Mouse (Mus musculus): ENCODE data around the gene Cntn4.

The Cntn4 gene

DNA sequence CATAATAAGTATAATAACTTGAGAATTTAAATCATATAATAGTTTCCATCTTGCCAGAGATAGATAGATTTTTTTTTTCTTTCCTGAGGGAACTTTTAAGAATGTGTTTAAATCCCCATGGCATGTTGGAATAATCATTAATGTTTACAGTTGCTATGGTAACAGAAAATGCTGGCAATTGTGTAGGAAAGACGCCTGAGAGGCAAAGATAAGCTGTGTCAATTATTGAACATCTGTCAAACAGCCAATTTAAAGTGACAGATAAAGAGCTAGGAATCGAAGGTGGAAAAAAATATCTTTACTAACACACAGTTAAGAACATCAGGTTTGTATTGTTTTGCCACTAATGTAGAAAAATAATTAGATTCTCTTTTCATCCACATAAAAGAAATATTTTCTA lies 788.3 kb downstream of the Cntn4 start:
- DNase-seq (ENCODE audit: low spot score) = no peak

- DNase-seq (ENCODE audit: low spot score) = no peak
Observed at GRCm38 (mm10) chr6:106466267-106467029, 789.0 kb downstream of the Cntn4 start.

- no peak for DNase-seq (ENCODE audit: low spot score)
Observed at GRCm38 (mm10) chr6:106471840-106472608, 794.6 kb downstream of the Cntn4 start.

DNA sequence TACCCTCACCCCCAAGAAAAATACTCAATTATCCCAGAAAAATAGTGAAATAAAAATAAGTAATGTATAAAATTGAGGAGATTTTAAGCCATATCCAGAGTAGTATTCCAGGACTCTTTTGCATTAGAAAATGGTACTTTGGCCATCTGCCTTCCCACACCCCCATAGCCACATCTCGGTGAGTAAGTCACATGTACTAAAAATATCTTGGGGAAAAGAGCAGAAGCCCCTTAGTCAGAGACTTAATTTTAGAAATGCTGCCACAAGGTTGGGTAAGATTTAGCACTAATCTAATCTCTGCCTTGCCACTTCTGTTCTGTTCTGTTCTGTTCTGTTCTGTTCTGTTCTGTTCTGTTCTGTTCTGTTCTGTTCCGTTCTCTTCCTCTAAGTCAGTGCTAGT lies 796.4 kb downstream of the Cntn4 start:
- DNase-seq (ENCODE audit: low spot score) = no peak

DNA sequence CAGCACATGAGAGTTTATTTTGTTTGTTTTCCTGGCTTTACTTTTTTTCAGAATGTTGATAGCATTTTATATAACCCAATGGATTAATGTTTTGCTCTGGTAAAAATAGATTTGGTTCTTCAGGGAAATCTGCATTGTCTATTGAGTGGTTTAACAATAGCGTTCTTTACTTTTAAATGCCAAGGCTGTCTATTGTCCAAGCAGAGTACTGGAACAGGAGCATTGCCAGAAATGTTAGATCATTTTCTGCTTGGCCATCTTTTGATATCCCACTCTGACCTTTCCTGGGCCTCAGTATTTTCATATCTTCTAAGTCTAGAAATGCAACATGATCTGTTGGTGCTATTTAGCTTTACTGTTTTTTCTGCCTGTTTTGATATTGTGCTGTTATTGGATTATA lies 804.1 kb downstream of the Cntn4 start:
- DNase-seq (ENCODE audit: low spot score) = no peak

- no peak for DNase-seq (ENCODE audit: low spot score)
Observed at GRCm38 (mm10) chr6:106496303-106496702, 818.8 kb downstream of the Cntn4 start.

DNA sequence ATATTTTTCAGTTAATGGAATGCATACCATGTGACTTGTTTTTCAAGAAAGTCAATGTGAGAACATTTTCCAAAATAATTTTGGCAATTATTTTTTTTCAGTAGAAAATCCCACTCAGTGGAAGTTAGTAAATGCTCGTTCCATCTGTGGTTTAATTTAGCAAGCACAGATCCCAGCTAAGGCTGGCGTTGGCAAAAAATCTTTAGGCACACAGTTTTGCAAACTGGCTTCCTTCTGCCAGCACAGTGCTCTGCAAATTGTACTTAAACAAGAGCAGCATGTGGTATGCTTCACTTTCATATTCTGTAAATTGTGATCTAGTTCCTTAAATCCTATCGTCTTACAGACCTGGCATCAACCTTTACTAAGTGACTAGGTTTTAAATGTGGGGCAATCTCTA lies 821.7 kb downstream of the Cntn4 start:
- no peak for DNase-seq (ENCODE audit: low spot score)

DNA sequence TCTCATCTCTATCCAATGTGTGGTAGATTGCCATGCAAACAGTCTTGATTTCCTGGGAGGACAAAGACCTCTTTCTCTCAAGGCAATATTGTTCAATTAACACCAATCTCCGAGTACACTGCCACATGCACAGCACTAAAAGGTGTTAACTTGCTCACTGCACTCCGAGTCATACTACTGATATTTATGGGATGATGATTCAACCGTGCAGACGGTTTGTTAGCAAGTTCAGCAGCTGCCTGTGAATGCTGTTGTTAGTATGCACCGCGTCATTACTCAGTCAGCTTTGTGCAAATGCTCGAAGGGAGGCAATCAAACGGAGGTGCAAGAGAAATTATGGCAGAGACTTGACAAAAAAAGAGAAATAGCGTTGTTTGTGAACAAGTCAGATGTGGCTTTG lies 826.5 kb downstream of the Cntn4 start:
- no peak for DNase-seq (ENCODE audit: low spot score)

DNA sequence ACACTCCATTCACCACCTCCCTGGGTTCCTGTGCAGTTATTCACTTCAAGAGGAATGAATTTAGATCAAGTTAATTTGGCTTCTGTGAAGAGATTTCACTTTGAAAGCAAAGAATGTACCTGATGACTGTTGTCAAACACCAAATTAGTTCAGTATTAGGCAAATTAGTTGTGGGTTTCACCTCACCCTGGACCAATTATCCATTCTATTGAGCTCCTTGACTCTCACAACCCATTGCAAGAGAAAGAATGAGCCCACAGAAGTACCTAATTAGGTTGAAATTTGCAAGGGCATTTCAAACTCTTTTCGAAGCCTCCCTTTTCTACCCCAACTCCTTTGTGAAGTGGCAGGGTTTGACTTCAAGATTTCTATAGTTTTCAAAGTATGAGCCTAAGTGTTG lies 842.9 kb downstream of the Cntn4 start:
- no peak for DNase-seq (ENCODE audit: low spot score)

GRCm38 (mm10) chr6:106543500-106543899 lies 866.0 kb downstream of the Cntn4 start:
- DNase-seq (ENCODE audit: low spot score) = no peak

DNA sequence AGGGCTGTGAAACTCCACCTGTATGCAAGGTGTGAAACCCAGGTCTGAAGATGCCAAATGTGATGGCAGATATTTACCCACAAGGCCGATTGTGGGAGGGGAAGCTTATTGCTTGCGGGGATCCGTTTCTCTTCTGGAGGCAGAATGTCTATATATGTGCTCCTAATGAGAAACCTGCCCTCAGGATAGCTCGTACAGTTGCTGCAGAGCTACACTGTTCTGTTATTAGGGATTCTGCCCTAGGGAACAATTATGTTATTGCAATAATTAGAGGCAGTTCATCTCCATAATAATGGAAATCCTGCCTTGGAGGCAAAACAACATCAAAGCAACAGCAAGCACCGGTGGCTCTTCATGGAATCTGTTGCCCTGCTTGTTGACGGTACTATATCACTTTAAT lies 884.2 kb downstream of the Cntn4 start:
- DNase-seq (ENCODE audit: low spot score) = no peak

- no peak for DNase-seq (ENCODE audit: low spot score)
Observed at GRCm38 (mm10) chr6:106565316-106565715, 887.9 kb downstream of the Cntn4 start.

DNA sequence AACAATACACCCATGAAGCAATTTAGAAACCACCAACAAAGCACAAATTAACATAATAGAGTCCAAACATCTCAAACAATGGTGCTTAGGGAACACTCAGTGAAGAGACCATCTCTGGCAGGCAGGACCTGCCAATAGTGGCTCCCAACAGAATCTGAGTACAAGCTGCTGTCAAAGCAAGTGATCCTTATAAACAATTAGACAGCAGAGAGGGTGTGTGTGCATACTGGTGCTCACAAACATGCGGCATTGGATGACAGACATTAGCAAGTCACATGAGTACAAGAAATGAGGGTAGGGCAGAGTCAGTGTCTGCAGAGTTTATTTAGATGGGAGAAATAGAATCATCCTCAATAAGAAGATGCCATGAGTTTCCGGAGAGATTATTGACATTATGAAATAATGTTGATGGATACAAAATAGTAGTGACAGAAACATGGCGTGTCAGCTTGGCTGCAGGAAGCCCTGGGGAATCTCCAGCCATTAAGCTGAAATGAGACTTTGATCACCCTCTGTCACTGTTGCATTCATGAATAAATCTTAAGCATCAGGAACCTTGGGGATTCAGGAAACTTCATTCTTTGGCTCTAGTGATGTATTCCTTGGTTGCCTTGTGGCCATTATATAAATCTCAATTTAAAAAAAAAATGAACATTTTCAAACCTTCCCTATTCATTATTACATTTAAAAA lies 888.5 kb downstream of the Cntn4 start:
- DNase-seq (ENCODE audit: low spot score) = no peak

DNA sequence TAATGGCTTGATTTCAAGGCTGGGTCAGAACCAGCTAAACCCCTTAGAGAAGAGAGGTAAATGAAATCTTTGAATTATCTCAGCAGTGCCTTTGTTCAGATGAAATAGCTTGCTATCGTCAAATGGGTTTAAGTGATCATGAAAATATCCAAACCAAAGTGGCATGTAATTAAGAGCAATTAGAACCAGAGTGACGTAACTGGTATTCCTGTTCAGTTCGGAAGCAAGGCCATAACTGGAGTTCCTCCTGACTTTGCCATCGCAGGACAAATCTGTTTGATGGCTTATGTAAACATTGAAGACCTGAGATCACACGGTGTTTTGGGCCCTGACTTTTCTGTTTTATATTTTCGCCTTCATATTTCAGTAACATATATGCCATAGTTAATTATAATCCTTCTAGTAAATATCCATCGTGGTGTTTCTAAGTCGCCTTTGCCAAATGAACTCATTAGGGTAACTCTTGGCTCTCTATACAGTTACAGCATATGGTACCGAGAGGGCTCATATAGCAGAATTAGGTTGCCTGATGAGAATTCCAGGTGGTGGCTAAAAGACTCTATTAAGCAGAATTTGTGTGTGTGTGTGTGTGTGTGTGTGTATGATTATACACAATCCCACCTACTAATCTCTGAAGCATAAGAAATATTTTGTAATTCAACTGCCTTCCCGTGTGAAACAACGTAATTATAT lies 889.6 kb downstream of the Cntn4 start:
- no peak for DNase-seq (ENCODE audit: low spot score)

DNA sequence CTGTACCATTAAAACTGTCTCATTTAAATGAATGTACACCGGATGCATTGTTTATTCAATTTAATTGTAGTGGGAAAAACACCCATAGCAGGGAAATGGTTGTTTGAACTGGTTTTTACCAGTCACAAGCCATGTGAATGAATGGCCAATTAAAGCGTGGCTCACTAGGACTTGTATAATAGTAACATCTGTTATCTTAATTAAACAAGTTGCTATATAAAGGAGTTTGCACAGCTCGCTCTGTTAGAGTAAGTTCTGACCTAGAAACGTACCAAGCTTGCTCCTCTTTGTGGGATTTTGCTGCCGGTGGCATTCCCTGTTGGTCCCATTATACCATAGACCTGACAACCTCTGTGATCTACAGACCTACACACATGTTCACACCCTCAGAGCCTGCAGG lies 902.7 kb downstream of the Cntn4 start:
- no peak for DNase-seq (ENCODE audit: low spot score)

DNA sequence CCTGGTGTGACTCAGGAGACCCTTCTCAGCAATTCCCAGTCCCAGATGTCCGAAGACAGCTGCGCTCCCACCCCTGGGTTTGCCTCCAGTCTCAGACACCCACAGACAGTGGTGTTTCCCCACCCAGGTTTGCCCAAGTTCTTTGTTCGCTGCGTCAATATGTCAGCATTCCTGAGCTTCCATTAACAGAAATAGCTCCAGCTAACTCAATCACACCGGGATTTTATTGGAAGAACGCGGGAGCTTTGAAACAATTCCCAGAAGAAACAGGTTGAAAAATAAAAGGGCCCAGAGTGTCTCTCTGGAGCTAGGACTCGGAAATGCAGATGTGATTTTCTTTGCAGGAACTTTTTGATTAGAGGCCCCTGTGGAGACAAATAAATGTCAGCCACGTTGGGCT lies 916.3 kb downstream of the Cntn4 start:
- no peak for DNase-seq (ENCODE audit: low spot score)

DNA sequence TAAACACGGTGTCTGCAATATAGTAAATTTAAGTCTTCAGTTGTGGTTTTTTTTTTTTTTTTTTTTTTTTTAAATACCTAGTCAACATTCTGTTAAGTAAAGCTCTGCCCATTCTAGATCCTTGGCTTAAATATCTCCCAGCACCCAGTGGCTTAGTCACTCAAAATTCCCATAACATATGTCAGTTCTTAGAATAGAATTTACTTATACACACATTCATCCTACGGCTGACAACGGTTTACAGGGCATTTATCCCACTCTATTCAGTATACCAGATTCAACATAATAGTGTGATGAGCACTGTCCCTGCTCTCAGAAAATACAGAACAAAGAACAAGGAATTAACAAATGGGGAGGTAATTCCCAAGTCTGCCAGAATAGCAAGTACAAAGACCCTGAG lies 939.6 kb downstream of the Cntn4 start:
- DNase-seq (ENCODE audit: low spot score) = no peak

- DNase-seq (ENCODE audit: low spot score) = no peak
Observed at GRCm38 (mm10) chr6:106621188-106621749, 943.8 kb downstream of the Cntn4 start.

DNA sequence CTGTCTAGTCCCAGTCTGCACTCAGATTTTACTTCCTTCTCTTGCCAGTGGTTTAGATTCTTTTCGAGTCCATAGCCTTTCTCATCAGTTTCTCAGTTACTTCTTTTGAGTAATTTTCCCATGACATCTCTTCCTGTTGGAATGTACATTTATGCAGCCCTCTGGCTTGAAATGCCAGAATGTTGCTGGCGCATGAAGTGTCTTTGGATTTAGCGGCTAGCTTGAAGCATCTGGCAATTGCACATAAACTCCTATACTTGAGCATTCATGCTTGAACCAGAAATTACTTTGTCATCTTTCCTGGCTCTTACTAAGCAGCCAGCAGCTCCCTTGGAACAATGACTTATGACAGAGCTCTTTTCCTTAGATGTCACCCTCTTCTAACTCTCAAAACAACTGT lies 965.6 kb downstream of the Cntn4 start:
- no peak for DNase-seq (ENCODE audit: low spot score)

GRCm38 (mm10) chr6:106645496-106646211 lies 968.2 kb downstream of the Cntn4 start:
- no peak for DNase-seq (ENCODE audit: low spot score)

DNA sequence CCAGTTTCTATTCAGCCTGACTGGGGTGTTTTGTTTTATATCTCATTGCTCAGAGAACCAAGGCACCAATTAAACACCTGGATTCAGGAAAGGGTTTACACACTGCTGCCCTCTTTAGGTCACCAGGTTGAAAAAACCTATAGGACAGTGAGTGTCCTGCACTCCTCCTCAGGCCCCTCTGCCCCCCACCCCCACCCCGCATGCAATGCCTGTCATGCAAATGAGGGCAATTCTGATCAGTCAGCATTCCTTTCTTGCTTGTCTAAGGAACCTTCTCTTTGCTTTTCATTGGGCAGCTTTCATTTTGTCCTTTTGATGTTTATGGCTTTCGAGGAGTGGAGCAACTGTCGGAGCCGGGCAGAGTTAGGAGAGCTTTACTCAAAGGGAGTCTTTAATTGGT lies 969.5 kb downstream of the Cntn4 start:
- no peak for DNase-seq (ENCODE audit: low spot score)

Measured in urinary bladder, postnatal 25 days (tissue).